In genomic region chr2:122352992-122353391, GRCm38 (mm10) we compare ENCODE assay signal across 27 mouse cellular contexts. TPM values are rescaled to one million over a fixed set of nuclear protein-coding genes. Genes with fewer than 3 reads are reported as not detected.
A peak's percentile ranks its signal among the peaks of the same experiment; 100 is the strongest.
DNase-seq lines count a peak whose midpoint lies in the region; ATAC-seq and TF ChIP-seq lines count a peak whose summit lies in the region.
"Had no signal": no experiment of that assay in that cellular context is flagged by ENCODE, and none has a peak within 500 bp of the region (broad histone marks: within the 10 kb centered on the region; RNA-seq: fewer than 3 reads in every experiment).

No protein-coding gene starts in this region.

- peaks cover 38% of the 10 kb centered on the region for H3K36me3 ChIP-seq in midbrain, embryonic 12.5 days
- H3K36me3 ChIP-seq in midbrain, embryonic 11.5 days (ENCODE audit: control insufficient read depth, insufficient read depth, low read length) = peaks cover 6% of the 10 kb centered on the region; the same call in 1 of the 2 replicates
- H3K36me3 ChIP-seq in hindbrain, postnatal 0 days (ENCODE audit: insufficient read depth, low read length) = peaks cover 12% of the 10 kb centered on the region; the same call in 1 of the 2 replicates

- H3K9me3 ChIP-seq in midbrain, embryonic 12.5 days = no peaks in the 10 kb centered on the region
- no peaks in the 10 kb centered on the region for H3K9me3 ChIP-seq in midbrain, embryonic 11.5 days (ENCODE audit: control insufficient read depth, low read length)
- H3K9me3 ChIP-seq in hindbrain, postnatal 0 days (ENCODE audit: low read length) = no peaks in the 10 kb centered on the region
- H3K9me3 ChIP-seq: embryonic facial prominence, embryonic 15.5 days; forebrain, embryonic 10.5 days; heart, embryonic 10.5 days had no signal

- 87% methylated on average over 6 of the region's 6 CpGs for WGBS in midbrain, embryonic 12.5 days
- 87% methylated on average over 6 of the region's 6 CpGs for WGBS in midbrain, embryonic 11.5 days
- WGBS in hindbrain, postnatal 0 days = 66% methylated on average over 6 of the region's 6 CpGs

- H3K27me3 ChIP-seq in midbrain, embryonic 12.5 days = no peaks in the 10 kb centered on the region; the same call in 1 of the 2 replicates
- H3K27me3 ChIP-seq in midbrain, embryonic 11.5 days (ENCODE audit: control insufficient read depth, insufficient read depth, low read length) = no peaks in the 10 kb centered on the region
- no peaks in the 10 kb centered on the region for H3K27me3 ChIP-seq in hindbrain, postnatal 0 days (ENCODE audit: insufficient read depth, low read length)
- H3K27me3 ChIP-seq: embryonic facial prominence, embryonic 15.5 days had no signal

- no peak overlapping the region for H3K9ac ChIP-seq in midbrain, embryonic 12.5 days (replicated peaks)
- no peak overlapping the region for H3K9ac ChIP-seq in midbrain, embryonic 11.5 days (ENCODE audit: low read length)
- no peak overlapping the region for H3K9ac ChIP-seq in hindbrain, postnatal 0 days (replicated peaks; ENCODE audit: low read length)
- H3K9ac ChIP-seq: embryonic facial prominence, embryonic 15.5 days had no signal

- H3K4me3 ChIP-seq in midbrain, embryonic 12.5 days = no peak overlapping the region
- H3K4me3 ChIP-seq in midbrain, embryonic 11.5 days (ENCODE audit: low read depth, low read length) = no peak overlapping the region
- no peak overlapping the region for H3K4me3 ChIP-seq in hindbrain, postnatal 0 days (ENCODE audit: low read length)
- H3K4me3 ChIP-seq: embryonic facial prominence, embryonic 15.5 days; forebrain, embryonic 10.5 days; heart, embryonic 10.5 days had no signal

- TF ChIP-seq CTCF in hindbrain, postnatal 0 days (IDR thresholded peaks at IDR 0.05; ENCODE audit: low read depth) = no peak

- no peak for ATAC-seq in midbrain, embryonic 12.5 days (ENCODE audit: low FRiP score, low read depth)
- ATAC-seq in midbrain, embryonic 11.5 days (ENCODE audit: low FRiP score) = no peak
- no peak for ATAC-seq in hindbrain, postnatal 0 days
- ATAC-seq: inflammation-experienced regulatory T-cells, adult 6 months had no signal

- peak overlapping the region; percentile 35; the same call in 1 of the 2 replicates for H3K27ac ChIP-seq in midbrain, embryonic 12.5 days (replicated peaks)
- H3K27ac ChIP-seq in midbrain, embryonic 11.5 days (ENCODE audit: low read depth, low read length) = no peak overlapping the region
- H3K27ac ChIP-seq in hindbrain, postnatal 0 days = peak overlapping the region; percentile 7; the same call in 1 of the 2 replicates
- H3K27ac ChIP-seq: macrophage had no signal

- DNase-seq in midbrain, embryonic 11.5 days (ENCODE audit: low spot score, missing footprints) = no peak
- peak; percentile 69 for DNase-seq in cerebellum, adult 8-10 months
- DNase-seq in cerebellum, postnatal 36 days = peak; percentile 69 to 75
- DNase-seq in hindbrain, postnatal 0 days (ENCODE audit: low spot score) = no peak
- no peak for DNase-seq in urinary bladder, postnatal 25 days (ENCODE audit: low spot score)
- DNase-seq in right cerebral cortex, postnatal 36 days (ENCODE audit: low spot score in 2 of 2) = no peak
- no peak for DNase-seq in layer of hippocampus, adult 11-12 months (ENCODE audit: low spot score)
- DNase-seq: adrenal gland, postnatal 10 days; embryo, embryonic 11 days; gastrocnemius, postnatal 36 days; heart, postnatal 10 days; kidney, adult 8-10 months; kidney, postnatal 36 days; liver; lung, adult 2 months; right cerebral cortex, adult 18-20 months; thymus, postnatal 36 days had no signal

- H3K4me1 ChIP-seq in midbrain, embryonic 12.5 days = peaks cover 54% of the 10 kb centered on the region
- H3K4me1 ChIP-seq in midbrain, embryonic 11.5 days (ENCODE audit: control insufficient read depth, insufficient read depth, low read length) = peaks cover 19% of the 10 kb centered on the region
- H3K4me1 ChIP-seq in hindbrain, postnatal 0 days (ENCODE audit: insufficient read depth, low read length) = peaks cover 29% of the 10 kb centered on the region; the same call in 1 of the 2 replicates

- H3K4me2 ChIP-seq in midbrain, embryonic 12.5 days (replicated peaks) = no peak overlapping the region
- H3K4me2 ChIP-seq in midbrain, embryonic 11.5 days = no peak overlapping the region
- no peak overlapping the region for H3K4me2 ChIP-seq in hindbrain, postnatal 0 days (ENCODE audit: low read depth, low read length)
- H3K4me2 ChIP-seq: embryonic facial prominence, embryonic 15.5 days had no signal

RNA-seq across cellular contexts. Expression of gene Shf, which starts 16.0 kb away (rescaled TPM):
- polyA plus RNA-seq in midbrain, embryonic 12.5 days (2016; fragmentation: Nextera tagmentation; extraction: Ambion mirVana) = 9.2 TPM in 2 replicates
- 6.7 and 9.2 TPM in 2 replicates for polyA plus RNA-seq in midbrain, embryonic 11.5 days (2014; fragmentation: Nextera tagmentation; extraction: Ambion mirVana)
- 131 and 134 TPM in 2 replicates for total RNA-seq in hindbrain, postnatal 0 days (2014; rRNA removed)
- 12.2 and 13.0 TPM in 2 replicates for polyA plus RNA-seq in hindbrain, postnatal 0 days (2015; fragmentation: Nextera tagmentation; extraction: Ambion mirVana)

RNA-seq across cellular contexts. Expression of gene Duox1, which starts 37.5 kb away (rescaled TPM):
- 0.12 and 0.18 TPM in 2 replicates for polyA plus RNA-seq in midbrain, embryonic 12.5 days (2016; fragmentation: Nextera tagmentation; extraction: Ambion mirVana)
- 0.04 TPM in 1 of 2 replicates, not detected in the other for polyA plus RNA-seq in midbrain, embryonic 11.5 days (2014; fragmentation: Nextera tagmentation; extraction: Ambion mirVana)
- total RNA-seq in hindbrain, postnatal 0 days (2014; rRNA removed) = 0.10 and 0.11 TPM in 2 replicates
- polyA plus RNA-seq in hindbrain, postnatal 0 days (2015; fragmentation: Nextera tagmentation; extraction: Ambion mirVana) = 0.10 and 0.14 TPM in 2 replicates
- total RNA-seq: adrenal gland, postnatal 10 days; layer of hippocampus, postnatal 25 days had no signal
- polyA plus RNA-seq: forebrain, embryonic 10.5 days; heart, embryonic 10.5 days; inflammation-experienced regulatory T-cells, adult 6 months; macrophage; spleen, adult 2 months had no signal

RNA-seq across cellular contexts. Expression of gene Duoxa1, which starts 39.5 kb away (rescaled TPM):
- 0.43 and 0.64 TPM in 2 replicates for polyA plus RNA-seq in midbrain, embryonic 12.5 days (2016; fragmentation: Nextera tagmentation; extraction: Ambion mirVana)
- not detected in 2 replicates for polyA plus RNA-seq in midbrain, embryonic 11.5 days (2014; fragmentation: Nextera tagmentation; extraction: Ambion mirVana)
- not detected in 2 replicates for total RNA-seq in hindbrain, postnatal 0 days (2014; rRNA removed)
- 0.35 TPM in 2 replicates for polyA plus RNA-seq in hindbrain, postnatal 0 days (2015; fragmentation: Nextera tagmentation; extraction: Ambion mirVana)
- total RNA-seq: layer of hippocampus, postnatal 25 days; left cerebral cortex, postnatal 36 days had no signal
- polyA plus RNA-seq: forebrain, embryonic 10.5 days; heart, embryonic 10.5 days; inflammation-experienced regulatory T-cells, adult 6 months; macrophage; spleen, adult 2 months had no signal

RNA-seq across cellular contexts. Expression of gene Duoxa2, which starts 54.3 kb away (rescaled TPM):
- not detected in 2 replicates for polyA plus RNA-seq in midbrain, embryonic 12.5 days (2016; fragmentation: Nextera tagmentation; extraction: Ambion mirVana)
- not detected in 2 replicates for polyA plus RNA-seq in midbrain, embryonic 11.5 days (2014; fragmentation: Nextera tagmentation; extraction: Ambion mirVana)
- total RNA-seq in hindbrain, postnatal 0 days (2014; rRNA removed) = 0.37 and 0.93 TPM in 2 replicates
- 0.38 and 0.73 TPM in 2 replicates for polyA plus RNA-seq in hindbrain, postnatal 0 days (2015; fragmentation: Nextera tagmentation; extraction: Ambion mirVana)
- total RNA-seq: adrenal gland, postnatal 10 days; gastrocnemius, postnatal 36 days; heart, postnatal 10 days; layer of hippocampus, postnatal 25 days; left cerebral cortex, postnatal 36 days had no signal
- polyA plus RNA-seq: C2C12; embryonic facial prominence, embryonic 15.5 days; forebrain, embryonic 10.5 days; inflammation-experienced regulatory T-cells, adult 6 months; macrophage; spleen, adult 2 months had no signal

RNA-seq across cellular contexts. Expression of gene Duox2, which starts 54.7 kb away (rescaled TPM):
- not detected in 2 replicates for polyA plus RNA-seq in midbrain, embryonic 12.5 days (2016; fragmentation: Nextera tagmentation; extraction: Ambion mirVana)
- 0.03 TPM in 1 of 2 replicates, not detected in the other for polyA plus RNA-seq in midbrain, embryonic 11.5 days (2014; fragmentation: Nextera tagmentation; extraction: Ambion mirVana)
- 0.16 TPM in 1 of 2 replicates, not detected in the other for total RNA-seq in hindbrain, postnatal 0 days (2014; rRNA removed)
- 0.05 TPM in 1 of 2 replicates, not detected in the other for polyA plus RNA-seq in hindbrain, postnatal 0 days (2015; fragmentation: Nextera tagmentation; extraction: Ambion mirVana)
- total RNA-seq: left cerebral cortex, postnatal 36 days had no signal
- polyA plus RNA-seq: forebrain, embryonic 10.5 days; heart, embryonic 10.5 days; inflammation-experienced regulatory T-cells, adult 6 months; macrophage had no signal

Comparison
In these comparisons a context has a peak if more than half of its experiments do, and no peak if none do; other contexts are left out.
1. DNase-seq: peak in cerebellum, adult 8-10 months (single experiment) and cerebellum, postnatal 36 days (2 of 2); none in midbrain, embryonic 11.5 days (single experiment), hindbrain, postnatal 0 days (single experiment), urinary bladder, postnatal 25 days (single experiment), right cerebral cortex, postnatal 36 days (0 of 2) and layer of hippocampus, adult 11-12 months (single experiment).